Mouse (Mus musculus): ENCODE results near the gene Cygb.

- no peak for TF ChIP-seq CTCF (IDR thresholded peaks at IDR 0.05; ENCODE audit: low read depth)
- no peak for TF ChIP-seq EP300 (IDR thresholded peaks at IDR 0.05; ENCODE audit: low read depth)
Observed at GRCm38 (mm10) chr11:116690701-116691575, 36.8 kb upstream of the Cygb start.

All from heart, postnatal 0 days (tissue).